Mouse (Mus musculus) neural tube, embryonic 11.5 days (tissue): ENCODE measurements around the gene Hspa1b. TPM values are rescaled to one million over a fixed set of nuclear protein-coding genes. Genes with fewer than 3 reads are reported as not detected.
A peak's percentile ranks its signal among the peaks of the same experiment; 100 is the strongest.
"Not testable (repeated sequence)": the region's sequence is repeated elsewhere in the genome, so short reads cannot be mapped to it uniquely, and the experiment has no call there.

Experiments
- ATAC-seq: fragments of 200-750 bp; cut with Nextera tagmentation; 2 replicates; pipeline ENCODE4 v1.8.0; 2017; ENCODE audit warnings: moderate number of reproducible peaks, mild to moderate bottlenecking, moderate TSS enrichment, moderate library complexity; ENCODE audit not compliant: insufficient read depth, low FRiP score, low TSS enrichment
- DNase-seq: peaks from one replicate; pipeline ENCODE4 v3.0.0-alpha.2; 2015; ENCODE audit warnings: low spot score
- H3K27ac ChIP-seq: fragments of 300-500 bp; sonication (generic); 2 replicates; pipeline ENCODE4 v1.5.1; 2014; ENCODE audit warnings: low read depth, mild to moderate bottlenecking, low read length
- H3K27me3 ChIP-seq: fragments of 300-500 bp; sonication (generic); 2 replicates; pipeline ENCODE4 v1.6.1; 2014; ENCODE audit warnings: mild to moderate bottlenecking, low read length, mixed read lengths; ENCODE audit not compliant: control insufficient read depth, insufficient read depth
- H3K36me3 ChIP-seq: fragments of 300-500 bp; sonication (generic); 2 replicates; pipeline ENCODE4 v1.6.1; 2014; ENCODE audit warnings: mild to moderate bottlenecking, low read length, moderate library complexity, mixed read lengths; ENCODE audit not compliant: control insufficient read depth, insufficient read depth
- H3K4me1 ChIP-seq: fragments of 300-500 bp; sonication (generic); 2 replicates; pipeline ENCODE4 v1.6.1; 2014; ENCODE audit warnings: low read length, mixed read lengths; ENCODE audit not compliant: control insufficient read depth, insufficient read depth
- H3K4me2 ChIP-seq: fragments of 300-500 bp; sonication (generic); 2 replicates; pipeline ENCODE4 v1.6.1; 2014; ENCODE audit warnings: low read depth, mild to moderate bottlenecking, moderate library complexity
- H3K4me3 ChIP-seq: fragments of 300-500 bp; sonication (generic); 2 replicates; pipeline ENCODE4 v1.5.1; 2014; ENCODE audit warnings: low read depth, low read length
- H3K9ac ChIP-seq: fragments of 300-500 bp; sonication (generic); 2 replicates; pipeline ENCODE4 v1.6.1; 2014; ENCODE audit warnings: mild to moderate bottlenecking, low read length
- H3K9me3 ChIP-seq: fragments of 300-500 bp; sonication (generic); 2 replicates; pipeline ENCODE4 v1.6.1; 2016; ENCODE audit warnings: low read length; ENCODE audit not compliant: control insufficient read depth
- WGBS: fragments of 180-500 bp; shearing (Covaris S2); extraction: QIAGEN DNeasy Blood & Tissue Kit; methylation state at CpG from one replicate; pipeline ENCODE4 v1.1.7; 2014; 5-methylcytosine and 5-hydroxymethylcytosine counted together
- polyA plus RNA-seq: library from polyadenylated mRNA; unstranded; fragments of >200 nt; fragmentation: Nextera tagmentation; extraction: Ambion mirVana; gene quantifications from 2 replicates; pipeline ENCODE4 v1.2.1, GENCODE M21; 2014

Hspa1b gene
- 0.13 and 0.37 TPM in 2 replicates for polyA plus RNA-seq

DNA sequence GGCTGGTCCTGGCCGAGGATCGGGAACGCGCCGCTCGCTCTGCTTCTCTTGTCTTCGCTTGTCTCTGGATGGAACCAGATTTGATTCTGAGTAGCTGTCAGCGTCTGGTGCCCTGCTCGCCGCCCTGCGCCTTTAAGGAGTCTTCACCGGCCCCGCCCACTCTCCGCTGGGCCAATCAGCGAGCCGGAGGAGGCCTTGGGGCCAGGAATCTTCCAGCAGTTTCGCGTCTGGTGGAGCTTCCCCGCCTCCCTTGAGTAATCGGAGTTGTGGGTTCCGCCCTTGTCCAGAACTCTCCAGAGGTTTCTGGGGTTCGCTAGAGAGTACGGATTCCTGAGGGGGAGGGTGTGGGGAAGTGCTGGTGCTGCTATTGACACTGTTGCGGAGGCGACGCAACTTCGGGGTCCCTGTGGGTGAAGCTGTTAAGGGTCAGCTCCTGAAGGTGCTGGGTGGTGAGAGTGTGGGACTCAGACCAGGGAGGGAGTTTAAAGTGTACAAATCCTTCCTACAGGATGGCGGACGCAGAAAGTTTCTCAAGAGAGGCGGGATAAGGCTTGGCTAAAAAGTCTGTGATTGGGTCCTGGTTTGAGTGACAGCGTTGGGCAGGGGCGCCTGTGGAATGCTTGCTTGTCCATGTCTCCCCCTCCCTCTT, at the start of gene Hspa1b:
TSS of gene Hspa1b (minus strand) at position 109 of the 649 bp plus-strand sequence.
- peak; percentile 92 for ATAC-seq
- WGBS = under 1% methylated on average over 23 of the region's 32 CpGs

DNA sequence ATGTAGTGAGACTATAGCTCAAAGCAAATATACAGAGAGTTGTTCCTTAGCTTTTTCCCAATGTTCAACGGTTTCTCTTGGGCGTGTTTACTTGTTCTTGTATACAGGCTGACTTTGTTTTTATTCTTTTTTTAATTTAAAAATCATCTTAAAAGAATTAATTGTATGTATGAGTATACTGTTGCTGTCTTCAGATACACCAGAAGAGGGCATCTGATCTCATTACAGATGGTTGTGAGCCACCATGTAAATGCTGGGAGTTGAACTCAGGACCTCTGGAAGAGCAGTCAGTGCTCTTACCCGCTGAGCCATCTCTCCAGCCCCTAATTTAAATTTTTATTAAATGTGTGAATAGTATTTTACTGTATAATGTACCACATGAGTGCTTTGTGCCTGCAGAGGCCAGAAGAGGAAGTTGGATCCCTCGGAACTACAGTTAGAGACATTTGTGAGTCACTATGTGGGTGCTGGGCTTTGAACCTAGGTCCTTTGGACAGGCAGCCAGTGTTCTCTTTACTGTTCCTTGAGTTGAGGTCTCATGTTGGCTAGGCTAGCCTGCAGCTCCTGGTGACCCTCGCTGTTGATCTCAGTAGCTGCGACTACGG, 48.5 kb upstream of the Hspa1b start:
- Histone ChIP-seq H3K36me3 (peaks cover 36% of the 10 kb centered on the region), H3K9ac (no peak overlapping the region), H3K27ac (no peak overlapping the region), H3K4me1 (peaks cover 8% of the 10 kb centered on the region), H3K4me2 (no peak overlapping the region), H3K4me3 (no peak overlapping the region), H3K27me3 (no peaks in the 10 kb centered on the region), H3K9me3 (no peaks in the 10 kb centered on the region)
- ATAC-seq (no peak), DNase-seq (no peak)
- WGBS = 93% methylated on average over 7 of the region's 7 CpGs

More for the DNA sequence above, at the start of gene Hspa1b:
- not testable (repeated sequence) for H3K4me1 ChIP-seq, H3K27ac ChIP-seq, H3K27me3 ChIP-seq, H3K36me3 ChIP-seq, H3K9me3 ChIP-seq
- Histone ChIP-seq H3K4me3 (peak within 1 kb of the TSS; percentile 43), H3K9ac (peak within 1 kb of the TSS; percentile 57), H3K4me2 (peak within 1 kb of the TSS; percentile 76)
- DNase-seq = peak; percentile 72

DNA sequence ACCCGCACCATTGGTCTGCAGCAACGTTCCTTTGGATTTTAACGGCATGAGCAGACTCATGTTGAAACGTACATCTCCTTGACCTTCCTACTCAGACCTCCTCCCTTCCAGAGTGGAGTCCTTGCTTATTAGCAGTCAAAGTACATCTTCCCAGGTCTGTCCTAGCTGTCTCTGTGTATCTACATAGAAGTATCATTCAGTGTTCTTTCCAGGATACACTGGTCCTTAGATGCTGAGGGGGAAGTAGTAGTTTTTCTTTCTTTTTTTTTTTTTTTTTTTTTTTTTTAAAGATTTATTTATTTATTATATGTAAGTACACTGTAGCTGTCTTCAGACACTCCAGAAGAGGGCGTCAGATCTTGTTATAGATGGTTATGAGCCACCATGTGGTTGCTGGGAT, 46.9 kb upstream of the Hspa1b start:
- H3K9ac ChIP-seq, H3K4me2 ChIP-seq, H3K4me3 ChIP-seq, H3K27me3 ChIP-seq, H3K9me3 ChIP-seq, ATAC-seq, DNase-seq, H3K27ac ChIP-seq: not testable (repeated sequence)
- 98% methylated on average over 4 of the region's 5 CpGs for WGBS
- H3K36me3 ChIP-seq = peaks cover 24% of the 10 kb centered on the region
- peaks cover 11% of the 10 kb centered on the region for H3K4me1 ChIP-seq

DNA sequence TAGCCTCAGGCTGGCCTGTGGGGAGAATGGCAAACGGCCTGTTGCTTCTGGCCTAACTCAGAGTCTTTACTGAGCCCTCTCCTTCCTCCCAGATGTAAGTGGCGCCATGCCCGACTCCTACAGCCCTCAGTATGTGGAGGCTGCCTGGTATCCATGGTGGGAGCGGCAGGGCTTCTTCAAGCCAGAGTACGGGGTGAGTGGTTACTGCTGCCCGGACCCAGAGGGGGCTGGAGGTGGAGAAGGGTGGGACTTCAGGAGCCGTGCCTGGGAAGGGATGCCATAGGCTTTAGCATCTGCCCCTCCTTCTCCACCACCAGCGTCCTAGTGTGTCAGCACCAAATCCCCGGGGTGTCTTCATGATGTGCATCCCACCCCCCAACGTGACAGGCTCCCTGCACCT, 46.1 kb upstream of the Hspa1b start:
- no peaks in the 10 kb centered on the region for H3K9me3 ChIP-seq
- no peak overlapping the region for H3K27ac ChIP-seq
- H3K4me1 ChIP-seq = peaks cover 11% of the 10 kb centered on the region
- H3K36me3 ChIP-seq = peaks cover 21% of the 10 kb centered on the region
- no peaks in the 10 kb centered on the region for H3K27me3 ChIP-seq
- WGBS = 93% methylated on average over 10 of the region's 10 CpGs
- 0 out of 2 replicates have a peak overlapping the region, but pooled peaks have one; percentile 0 for H3K4me3 ChIP-seq
- no peak overlapping the region for H3K9ac ChIP-seq
- H3K4me2 ChIP-seq = no peak overlapping the region
- no peak for ATAC-seq
- no peak for DNase-seq

DNA sequence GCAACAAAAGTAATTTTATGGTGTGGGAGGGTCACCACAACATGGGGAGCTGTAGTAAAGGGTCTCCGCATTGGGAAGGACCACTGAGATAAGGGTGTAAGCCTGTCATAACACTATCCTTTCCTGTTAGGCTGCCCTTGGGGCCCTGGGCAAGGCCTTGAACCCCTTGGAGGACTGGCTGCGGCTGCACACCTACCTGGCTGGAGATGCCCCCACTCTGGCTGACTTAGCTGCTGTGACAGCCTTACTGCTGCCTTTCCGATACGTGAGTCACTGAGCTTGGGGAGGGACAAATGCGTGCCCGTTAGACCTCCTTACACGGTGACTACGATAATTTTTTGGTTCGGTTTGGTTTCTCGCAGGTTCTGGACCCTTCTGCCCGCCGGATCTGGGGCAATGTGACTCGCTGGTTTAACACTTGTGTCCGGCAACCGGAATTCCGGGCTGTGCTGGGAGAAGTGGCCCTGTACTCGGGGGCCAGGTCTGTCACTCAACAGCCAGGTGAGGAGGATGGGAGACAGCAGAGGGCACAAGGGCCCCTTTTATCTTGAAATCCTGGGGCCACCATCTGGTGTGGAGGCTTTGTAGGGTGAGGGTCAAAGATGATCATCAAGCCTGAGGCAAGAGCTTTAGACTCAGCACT, 45.2 kb upstream of the Hspa1b start:
- peaks cover 11% of the 10 kb centered on the region for H3K4me1 ChIP-seq
- H3K4me2 ChIP-seq = no peak overlapping the region
- peaks cover 21% of the 10 kb centered on the region for H3K36me3 ChIP-seq
- H3K4me3 ChIP-seq = no peak overlapping the region
- H3K27ac ChIP-seq = no peak overlapping the region
- H3K27me3 ChIP-seq = no peaks in the 10 kb centered on the region
- WGBS = 96% methylated on average over 17 of the region's 17 CpGs
- H3K9me3 ChIP-seq = no peaks in the 10 kb centered on the region
- no peak for DNase-seq
- ATAC-seq = no peak
- no peak overlapping the region for H3K9ac ChIP-seq

DNA sequence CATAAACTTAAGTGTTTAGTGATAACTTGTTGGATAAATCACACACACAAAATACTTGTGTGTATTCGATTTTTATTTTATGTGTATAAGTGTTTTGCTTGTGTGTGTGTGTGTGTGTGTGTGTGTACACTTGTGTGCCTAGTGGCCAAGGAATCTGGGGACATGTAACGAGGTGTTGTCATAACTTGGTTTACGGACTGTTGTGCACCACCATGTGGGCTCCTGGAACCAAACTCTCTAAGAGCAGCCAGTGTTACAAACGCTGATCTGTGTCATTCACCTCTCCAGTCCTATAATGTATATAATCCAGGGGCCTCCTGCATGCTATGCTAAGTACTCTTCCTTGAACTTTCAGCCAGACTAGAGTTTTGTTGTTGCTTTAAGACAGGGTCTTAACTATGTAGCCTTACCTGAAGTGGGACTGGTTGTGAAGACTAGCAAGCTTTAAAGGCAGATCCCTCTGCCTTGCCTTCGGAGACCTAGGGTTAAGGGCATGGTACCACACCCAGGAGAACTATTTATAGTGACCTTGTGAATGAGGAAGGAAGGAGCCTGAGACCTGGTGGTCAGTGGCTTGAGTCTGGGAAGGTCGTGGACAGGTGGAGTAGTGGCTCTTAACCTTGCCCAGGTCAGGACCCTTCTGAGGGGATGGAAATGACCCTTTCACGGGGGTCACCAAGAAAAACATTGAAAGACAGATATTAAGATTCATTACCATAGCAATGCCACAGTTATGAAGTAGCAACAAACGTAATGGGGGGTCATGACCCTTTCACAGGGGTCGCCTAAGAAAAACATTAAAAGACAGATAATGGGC, 44.2 kb upstream of the Hspa1b start:
- no peak for DNase-seq
- peaks cover 11% of the 10 kb centered on the region for H3K4me1 ChIP-seq
- WGBS = 69% methylated on average over 9 of the region's 9 CpGs

DNA sequence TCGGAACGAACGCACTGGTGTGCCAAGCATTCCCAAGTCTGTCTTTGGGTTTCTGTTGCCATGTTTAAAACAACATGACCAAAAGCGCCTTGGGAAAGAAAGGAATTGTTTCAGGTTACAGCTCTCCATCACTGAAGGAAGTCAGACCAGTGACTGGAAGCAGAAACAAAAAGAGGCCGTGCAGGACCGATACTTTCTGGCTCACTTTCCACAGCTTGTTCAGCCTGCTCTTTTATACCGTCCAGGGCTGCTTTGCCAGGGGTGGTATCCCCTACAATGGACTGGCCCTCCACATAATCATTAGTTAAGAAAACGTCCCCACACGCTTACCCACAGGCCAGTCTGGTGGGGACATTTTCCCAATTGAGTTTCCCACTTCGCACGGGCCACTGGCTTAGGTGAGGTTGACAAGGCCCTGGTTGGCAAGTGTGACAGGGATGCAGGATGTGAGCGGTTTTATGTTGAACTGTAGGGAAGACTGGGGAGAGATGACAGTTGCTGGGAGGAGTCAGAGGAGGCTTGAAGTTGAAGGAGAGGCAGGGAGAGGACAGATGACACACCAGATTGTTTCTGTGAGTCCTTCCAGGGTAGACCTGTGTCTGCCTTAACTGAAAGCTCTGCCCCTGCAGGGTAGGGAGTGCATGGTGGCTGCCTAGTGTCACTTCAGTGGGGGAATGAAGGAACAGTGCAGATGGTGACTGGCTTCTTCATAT, 43.3 kb upstream of the Hspa1b start:
- no peaks in the 10 kb centered on the region for H3K9me3 ChIP-seq
- H3K27ac ChIP-seq = no peak overlapping the region
- no peaks in the 10 kb centered on the region for H3K27me3 ChIP-seq
- peaks cover 15% of the 10 kb centered on the region for H3K36me3 ChIP-seq
- peak overlapping the region; percentile 76 for H3K4me3 ChIP-seq
- peak overlapping the region; percentile 96 for H3K4me2 ChIP-seq
- peak overlapping the region; percentile 77 for H3K9ac ChIP-seq
- H3K4me1 ChIP-seq = peaks cover 11% of the 10 kb centered on the region
- WGBS = 13% methylated on average over 12 of the region's 12 CpGs
- no peak for DNase-seq
- no peak for ATAC-seq

More for the DNA sequence above, 44.2 kb upstream of the Hspa1b start:
- no peaks in the 10 kb centered on the region for H3K9me3 ChIP-seq
- peak overlapping the region; percentile 76; the same call in 1 of the 2 replicates for H3K4me3 ChIP-seq
- H3K27me3 ChIP-seq = no peaks in the 10 kb centered on the region
- ATAC-seq = no peak
- H3K36me3 ChIP-seq = peaks cover 18% of the 10 kb centered on the region
- peak overlapping the region; percentile 96 for H3K4me2 ChIP-seq
- H3K9ac ChIP-seq = peak overlapping the region; percentile 77; the same call in 1 of the 2 replicates
- H3K27ac ChIP-seq = no peak overlapping the region
